Mouse (Mus musculus): ENCODE measurements around the gene Pde4c.

GRCm38 (mm10) chr8:70702842-70703182 lies 20.7 kb upstream of the Pde4c start:
- TF ChIP-seq MAX (IDR thresholded peaks at IDR 0.05; ENCODE audit: low read depth) (no peak), POLR2A (IDR thresholded peaks at IDR 0.05; ENCODE audit: insufficient read length, low read depth) (no peak), USF1 (IDR thresholded peaks at IDR 0.05; ENCODE audit: low read depth) (no peak), MYOD1 (IDR thresholded peaks at IDR 0.05; ENCODE audit: control insufficient read depth in 1 of 3, insufficient read length in 2 of 3, low read depth in 2 of 3) (no peak), SRF (IDR thresholded peaks at IDR 0.05; ENCODE audit: control insufficient read depth, insufficient read length, low read depth) (no peak), POLR2AphosphoS2 (IDR thresholded peaks at IDR 0.05; ENCODE audit: insufficient read length, low read depth) (peak; percentile 83), TCF12 (IDR thresholded peaks at IDR 0.05; ENCODE audit: insufficient read depth, poor library complexity, severe bottlenecking) (no peak), E2F4 (IDR thresholded peaks at IDR 0.05; ENCODE audit: insufficient read depth) (no peak), MYOG (IDR thresholded peaks at IDR 0.05; ENCODE audit: control insufficient read depth in 1 of 3, insufficient read depth in 1 of 3, insufficient read length in 2 of 3, low read depth in 2 of 3) (peak in 1 of 3 experiments; percentile 4), CEBPB (IDR thresholded peaks at IDR 0.05; ENCODE audit: insufficient read depth, poor library complexity, severe bottlenecking) (no peak), TCF3 (IDR thresholded peaks at IDR 0.05; ENCODE audit: insufficient read length, low read depth) (no peak), REST (IDR thresholded peaks at IDR 0.05; ENCODE audit: insufficient read depth, insufficient read length) (no peak)

Data from myocyte (in vitro differentiated cells).